ENCODE assay signal across 8 mouse cellular contexts in the genomic region with DNA sequence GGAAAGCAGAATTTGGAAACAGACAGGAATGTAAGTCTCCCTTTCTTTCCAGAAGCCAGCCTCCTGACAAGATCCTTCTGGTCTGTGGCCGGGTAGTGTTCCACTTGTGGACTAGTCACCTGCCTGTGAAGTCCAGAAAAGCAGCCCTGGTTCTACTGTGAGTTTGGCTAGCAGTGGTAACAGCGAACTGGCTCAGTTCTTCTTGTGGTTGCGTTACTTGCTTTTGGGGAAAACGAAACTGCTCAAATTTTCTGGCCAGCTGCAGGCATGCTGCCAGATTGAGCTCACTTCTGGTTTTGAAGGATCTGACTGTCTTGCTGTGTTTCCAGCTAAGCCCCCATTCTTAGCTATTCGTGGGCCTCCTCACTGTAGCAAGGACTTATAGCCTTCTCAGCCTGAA. TPM values are rescaled to one million over a fixed set of nuclear protein-coding genes. Genes with fewer than 3 reads are reported as not detected.
A peak's percentile ranks its signal among the peaks of the same experiment; 100 is the strongest.
DNase-seq lines count a peak whose midpoint lies in the region; ATAC-seq lines count a peak whose summit lies in the region.
"Had no signal": no experiment of that assay in that cellular context is flagged by ENCODE, and none has a peak within 500 bp of the region (broad histone marks: within the 10 kb centered on the region; RNA-seq: fewer than 3 reads in every experiment).

Gene Slfn8 (minus strand): TSS at position 190 of the 400 bp plus-strand sequence.

- H3K27me3 ChIP-seq in megakaryocyte, embryonic 14.5 days (replicated peaks) = no peaks in the 10 kb centered on the region
- H3K27me3 ChIP-seq in forebrain, embryonic 14.5 days (replicated peaks; ENCODE audit: control insufficient read depth, insufficient read depth, low read length) = no peaks in the 10 kb centered on the region
- H3K27me3 ChIP-seq: neural tube, embryonic 12.5 days had no signal

- WGBS in forebrain, embryonic 14.5 days = 73% methylated on average over 5 of the region's 5 CpGs

- no peak within 1 kb of the TSS for H3K9ac ChIP-seq in forebrain, embryonic 14.5 days (ENCODE audit: low read length)
- H3K9ac ChIP-seq: neural tube, embryonic 12.5 days had no signal

- H3K27ac ChIP-seq in forebrain, embryonic 14.5 days (ENCODE audit: low read depth, low read length) = no peak within 1 kb of the TSS
- H3K27ac ChIP-seq: neural tube, embryonic 12.5 days had no signal

- no peaks in the 10 kb centered on the region for H3K9me3 ChIP-seq in megakaryocyte, embryonic 14.5 days
- no peaks in the 10 kb centered on the region for H3K9me3 ChIP-seq in forebrain, embryonic 14.5 days (replicated peaks; ENCODE audit: control insufficient read depth, low read length)
- H3K9me3 ChIP-seq: neural tube, embryonic 12.5 days had no signal

- ATAC-seq in forebrain, embryonic 14.5 days = no peak

- DNase-seq in right cerebral cortex, postnatal 10 days (ENCODE audit: low spot score in 2 of 2) = peak; percentile 28 to 36
- no peak for DNase-seq in right cerebral cortex, adult 18-20 months
- peak; percentile 45 for DNase-seq in adrenal gland, postnatal 25 days
- DNase-seq in heart, postnatal 10 days = peak; percentile 25 to 39
- DNase-seq in embryo, embryonic 10 days (ENCODE audit: low spot score) = no peak
- DNase-seq in forebrain, embryonic 14.5 days (ENCODE audit: low spot score) = no peak

- no peaks in the 10 kb centered on the region for H3K36me3 ChIP-seq in megakaryocyte, embryonic 14.5 days (replicated peaks; ENCODE audit: low read length)
- H3K36me3 ChIP-seq in forebrain, embryonic 14.5 days (ENCODE audit: control insufficient read depth, insufficient read depth, low read length) = no peaks in the 10 kb centered on the region
- H3K36me3 ChIP-seq: neural tube, embryonic 12.5 days had no signal

- H3K4me2 ChIP-seq in forebrain, embryonic 14.5 days (ENCODE audit: low read length) = no peak within 1 kb of the TSS
- H3K4me2 ChIP-seq: neural tube, embryonic 12.5 days had no signal

- intact Hi-C loops in heart, postnatal 10 days (cut with DNase I) = no loop called here

- H3K4me3 ChIP-seq in megakaryocyte, embryonic 14.5 days (replicated peaks) = peak within 1 kb of the TSS; percentile 84
- H3K4me3 ChIP-seq in forebrain, embryonic 14.5 days (ENCODE audit: low read depth, low read length) = no peak within 1 kb of the TSS
- H3K4me3 ChIP-seq: neural tube, embryonic 12.5 days had no signal

- peaks cover 17% of the 10 kb centered on the region for H3K4me1 ChIP-seq in megakaryocyte, embryonic 14.5 days
- no peaks in the 10 kb centered on the region for H3K4me1 ChIP-seq in forebrain, embryonic 14.5 days (ENCODE audit: control insufficient read depth, insufficient read depth, low read length)
- H3K4me1 ChIP-seq: neural tube, embryonic 12.5 days had no signal

RNA-seq across cellular contexts. Expression of gene Slfn8, which starts in this region (rescaled TPM):
- 2.4 and 2.8 TPM in 2 replicates for total RNA-seq in adrenal gland, postnatal 25 days (2021)
- under 1 TPM; 0.35 to 0.45 TPM for total RNA-seq in heart, postnatal 10 days (2021)
- 1.3 TPM in 1 of 2 replicates, not detected in the other for polyA plus RNA-seq in megakaryocyte, embryonic 14.5 days (2012; ENCODE audit: insufficient read depth, low replicate concordance)
- 0.13 and 0.30 TPM in 2 replicates for polyA plus RNA-seq in forebrain, embryonic 14.5 days (2014; fragmentation: Nextera tagmentation; extraction: Ambion mirVana)
- polyA plus RNA-seq: neural tube, embryonic 12.5 days had no signal

Comparison
In these comparisons a context has a peak if more than half of its experiments do, and no peak if none do; other contexts are left out.
1. DNase-seq: peak in right cerebral cortex, postnatal 10 days (2 of 2) and adrenal gland, postnatal 25 days (single experiment); none in right cerebral cortex, adult 18-20 months (single experiment), embryo, embryonic 10 days (single experiment) and forebrain, embryonic 14.5 days (single experiment).
2. Peak in DNase-seq in heart, postnatal 10 days; RNA of the gene not detected or under 1 TPM.